Mouse (Mus musculus): Measurements from ENCODE around the gene Brd3.

DNA sequence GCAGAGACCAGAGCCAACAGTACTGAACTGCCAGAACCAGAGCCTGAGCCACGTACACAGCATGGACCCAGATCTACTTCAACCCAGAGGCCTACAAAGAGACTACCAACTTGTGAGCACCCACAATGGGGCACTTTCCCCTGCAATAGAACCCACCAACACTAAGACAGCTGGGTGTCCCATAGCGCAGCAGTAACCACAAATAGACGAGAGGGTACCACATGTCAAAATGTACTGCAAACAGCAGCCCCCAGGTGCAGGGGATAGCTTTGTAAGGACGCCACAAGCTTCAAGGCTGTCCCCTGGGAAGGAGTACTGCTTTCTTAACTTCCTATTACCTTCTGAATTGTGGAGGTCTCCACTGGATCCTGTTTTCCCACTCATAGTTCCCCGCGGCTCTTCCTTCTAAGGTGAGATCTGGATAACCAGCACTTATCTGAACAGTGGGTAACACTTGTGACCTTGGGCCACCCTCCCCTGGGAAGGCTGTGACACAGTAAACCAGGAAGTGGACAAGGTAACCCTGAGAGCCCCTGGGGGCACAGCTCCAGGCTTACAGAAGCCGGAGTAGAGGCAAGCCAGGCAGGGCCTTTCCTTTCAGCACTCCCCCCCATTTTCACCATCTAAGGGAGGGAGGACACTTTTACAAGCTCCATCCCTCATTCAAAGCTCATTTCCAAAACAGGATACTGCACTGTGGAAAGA is 34.2 kb downstream of the Brd3 start:
- TF ChIP-seq CTCF (IDR thresholded peaks at IDR 0.05; ENCODE audit: control insufficient read depth, insufficient read depth, low read length) (no peak), POLR2A (IDR thresholded peaks at IDR 0.05; ENCODE audit: borderline replicate concordance, control insufficient read depth, low read depth, low read length) (no peak)
